Mouse (Mus musculus): ENCODE results near the gene Sik1.

Sik1 gene

GRCm38 (mm10) chr17:31854770-31855596, 621 bp downstream of the Sik1 start:
- DNase-seq (ENCODE audit: low read depth): no peak

- no peak for DNase-seq (ENCODE audit: low read depth)
These were observed 2.0 kb downstream of the Sik1 start for GRCm38 (mm10) chr17:31853448-31854188.

- no peak for DNase-seq (ENCODE audit: low read depth)
These were observed 2.7 kb downstream of the Sik1 start for GRCm38 (mm10) chr17:31852782-31853447.

GRCm38 (mm10) chr17:31851816-31852476, 3.7 kb downstream of the Sik1 start:
- DNase-seq (ENCODE audit: low read depth): no peak

- DNase-seq (ENCODE audit: low read depth): no peak
These were observed 5.1 kb downstream of the Sik1 start for GRCm38 (mm10) chr17:31850457-31850980.

GRCm38 (mm10) chr17:31846970-31847369, 8.6 kb downstream of the Sik1 start:
- no peak for DNase-seq (ENCODE audit: low read depth)

- DNase-seq (ENCODE audit: low read depth): no peak
These were observed 9.3 kb downstream of the Sik1 start for GRCm38 (mm10) chr17:31846352-31846751.

- DNase-seq (ENCODE audit: low read depth): no peak
These were observed 11.7 kb downstream of the Sik1 start for GRCm38 (mm10) chr17:31843891-31844290.

- DNase-seq (ENCODE audit: low read depth): no peak
These were observed 12.4 kb downstream of the Sik1 start for GRCm38 (mm10) chr17:31842930-31843822.

- DNase-seq (ENCODE audit: low read depth): no peak
These were observed 13.6 kb downstream of the Sik1 start for GRCm38 (mm10) chr17:31841842-31842611.

GRCm38 (mm10) chr17:31841453-31841841, 14.2 kb downstream of the Sik1 start:
- no peak for DNase-seq (ENCODE audit: low read depth)

- no peak for DNase-seq (ENCODE audit: low read depth)
These were observed 15.1 kb downstream of the Sik1 start for GRCm38 (mm10) chr17:31840423-31841003.

- no peak for DNase-seq (ENCODE audit: low read depth)
These were observed 18.8 kb downstream of the Sik1 start for GRCm38 (mm10) chr17:31836772-31837171.

- DNase-seq (ENCODE audit: low read depth): no peak
These were observed 19.4 kb downstream of the Sik1 start for GRCm38 (mm10) chr17:31836264-31836607.

GRCm38 (mm10) chr17:31835528-31836263, 19.9 kb downstream of the Sik1 start:
- DNase-seq (ENCODE audit: low read depth): peak; percentile 65

GRCm38 (mm10) chr17:31834320-31835065, 21.1 kb downstream of the Sik1 start:
- DNase-seq (ENCODE audit: low read depth): no peak

- DNase-seq (ENCODE audit: low read depth): no peak
These were observed 21.9 kb downstream of the Sik1 start for GRCm38 (mm10) chr17:31833752-31834151.

- DNase-seq (ENCODE audit: low read depth): no peak
These were observed 23.0 kb downstream of the Sik1 start for GRCm38 (mm10) chr17:31832577-31832964.

Measured in c-Kit-positive CD71-negative TER-119-negative erythroid progenitor cells, embryonic 14.5 days (primary cell).